Mouse (Mus musculus) CH12.LX (cell line): ENCODE measurements around the gene Tnp1.

Experiments
- CTCF ChIP-seq, 2 experiments: IDR thresholded peaks in 1 of 2; conservative IDR thresholded peaks in 1 of 2; 2 replicates each; pipeline ENCODE4 v1.5.1; 2011 to 2012; ENCODE audit warnings: low read depth in 2 of 2, low read length in 2 of 2, improper control_type of control experiment in 1 of 2, inconsistent platforms in 1 of 2, mild to moderate bottlenecking in 1 of 2, moderate library complexity in 1 of 2
- EP300 ChIP-seq: IDR thresholded peaks from 2 replicates; pipeline ENCODE4 v1.6.1; 2011; ENCODE audit warnings: low read length, improper control_type of control experiment
- JUN ChIP-seq: IDR thresholded peaks from 2 replicates; pipeline ENCODE4 v1.6.1; 2011; ENCODE audit warnings: low read depth, mild to moderate bottlenecking, low read length, improper control_type of control experiment, moderate library complexity; ENCODE audit not compliant: insufficient read depth

GRCm38 (mm10) chr1:72988904-72989303 is 26.8 kb downstream of the Tnp1 start:
- TF ChIP-seq CTCF (conservative IDR thresholded peaks at IDR 0.05 in 1 of 2, IDR thresholded peaks at IDR 0.05 in 1 of 2; ENCODE audit: low read depth in 2 of 2, low read length in 2 of 2) (no peak), EP300 (no peak), JUN (no peak)
